Mouse (Mus musculus): ENCODE measurements around the gene Hcn2.
A peak's percentile ranks its signal among the peaks of the same experiment; 100 is the strongest.
"Not testable (repeated sequence)": the region's sequence is repeated elsewhere in the genome, so short reads cannot be mapped to it uniquely, and the experiment has no call there.

Hcn2 gene

DNA sequence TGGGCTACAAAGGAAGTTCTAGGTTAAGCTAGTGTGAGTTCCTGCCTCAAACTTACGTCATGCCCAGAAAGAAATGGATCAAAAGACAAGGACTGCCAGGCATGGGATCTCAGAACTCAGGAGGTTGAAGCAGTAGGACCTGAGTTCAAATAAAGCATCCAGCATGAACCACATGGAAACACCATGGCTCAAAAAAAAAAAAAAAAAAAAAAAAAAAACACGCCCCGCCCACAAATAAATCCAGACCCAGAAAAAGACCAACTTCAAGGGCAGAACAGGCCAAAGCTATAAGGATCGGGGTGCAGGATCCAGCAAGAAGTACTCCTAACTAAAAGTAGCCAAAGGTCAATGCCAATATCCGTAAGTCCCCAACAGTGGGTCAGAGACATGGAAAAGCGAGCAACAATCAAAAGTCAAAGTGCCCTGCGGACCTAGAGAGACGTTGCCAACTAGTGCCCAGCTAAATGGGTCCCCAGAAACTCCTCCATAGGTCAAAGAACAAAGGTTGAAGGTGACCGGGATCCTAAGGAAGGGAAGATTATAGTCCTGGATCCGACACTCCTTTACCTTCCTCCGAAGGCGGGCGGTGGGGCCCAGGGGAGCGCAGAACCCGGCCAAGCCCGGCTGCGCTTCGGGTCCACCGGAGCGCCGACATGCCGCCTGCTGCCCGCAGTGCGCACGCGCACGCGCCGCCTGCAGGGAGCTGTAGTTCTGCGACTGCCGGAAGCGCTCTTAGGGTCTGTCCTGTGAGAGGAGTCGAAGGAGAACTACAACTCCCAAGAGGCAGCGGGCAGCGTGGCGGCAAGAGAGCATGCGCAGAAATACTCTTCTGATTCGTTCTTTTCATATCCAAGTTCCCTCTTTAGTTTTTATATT lies 29.7 kb downstream of the Hcn2 start, which contains the start of gene Polrmt:
Polrmt (minus strand) TSS at position 684 of the 876 bp plus-strand sequence.
- DNase-seq, result peak; percentile 100

DNA sequence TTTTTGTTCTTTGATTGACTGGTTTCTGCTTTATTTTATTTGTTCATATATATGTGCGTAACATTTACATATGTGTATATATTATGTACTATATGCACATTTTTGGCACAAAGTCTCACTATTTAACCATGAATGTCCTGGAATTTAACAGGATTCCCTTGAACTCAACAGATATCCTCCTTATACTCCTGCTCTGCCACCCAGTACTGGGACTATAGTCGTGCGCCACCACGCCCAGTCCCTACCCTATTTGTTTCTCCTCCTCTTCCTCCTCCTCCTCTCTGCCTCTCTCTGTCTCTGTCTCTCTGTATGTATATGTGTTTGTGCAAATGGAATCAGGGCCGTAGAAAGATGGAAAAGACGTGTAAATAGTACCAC lies 30.3 kb downstream of the Hcn2 start:
- no peak for DNase-seq

DNA sequence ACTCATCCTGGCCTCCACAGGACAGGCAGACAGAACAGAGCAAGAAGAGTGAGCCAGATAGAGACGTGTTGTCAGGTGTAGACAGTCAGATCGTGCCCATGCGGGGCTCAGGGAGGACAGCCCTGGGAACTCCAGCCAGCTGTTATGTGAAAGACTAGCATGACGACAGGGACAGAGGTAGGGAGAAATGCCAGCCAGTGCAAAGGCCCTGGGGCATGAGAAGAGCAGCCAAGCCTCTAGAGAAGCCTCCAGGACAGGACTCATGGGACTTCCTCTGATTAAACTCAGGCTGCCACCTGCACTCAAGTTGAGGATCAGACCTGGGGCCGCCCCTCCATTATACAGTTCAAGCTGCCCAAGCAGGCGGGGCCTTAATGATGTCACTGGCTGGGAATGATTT lies 32.1 kb downstream of the Hcn2 start:
- no peak for DNase-seq

DNA sequence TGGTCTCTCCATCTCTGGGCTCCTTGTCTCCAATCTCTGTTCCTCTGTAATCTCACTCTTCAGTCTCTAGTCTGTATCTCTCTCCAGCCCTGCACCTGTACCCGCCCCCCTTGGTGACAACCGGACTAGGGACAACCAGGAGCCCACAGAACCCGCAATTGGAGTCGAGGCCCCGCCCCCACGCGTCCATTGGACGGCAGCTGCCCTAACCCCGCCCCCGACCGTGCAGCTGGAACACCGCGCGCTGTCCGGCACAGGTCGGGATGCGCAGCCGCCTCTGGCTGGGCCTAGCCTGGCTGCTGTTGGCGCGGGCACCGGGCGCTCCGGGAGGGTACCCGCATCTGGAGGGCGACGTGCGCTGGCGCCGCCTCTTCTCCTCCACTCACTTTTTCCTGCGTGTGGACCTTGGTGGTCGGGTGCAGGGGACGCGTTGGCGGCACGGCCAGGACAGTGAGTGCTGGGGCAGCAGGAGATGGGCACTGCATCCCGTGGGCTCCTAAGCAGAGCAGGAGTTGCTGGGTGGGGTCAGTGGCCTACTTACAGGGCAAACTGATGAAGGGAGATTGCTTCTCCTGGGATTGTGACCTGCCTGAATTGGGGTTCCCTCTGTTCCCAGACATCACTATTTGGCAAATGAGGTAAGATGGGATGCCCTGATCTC lies 38.6 kb downstream of the Hcn2 start, which contains the start of gene Fgf22:
Fgf22 (plus strand) TSS at position 221 of the 661 bp plus-strand sequence.
- DNase-seq, result peak; percentile 96

DNA sequence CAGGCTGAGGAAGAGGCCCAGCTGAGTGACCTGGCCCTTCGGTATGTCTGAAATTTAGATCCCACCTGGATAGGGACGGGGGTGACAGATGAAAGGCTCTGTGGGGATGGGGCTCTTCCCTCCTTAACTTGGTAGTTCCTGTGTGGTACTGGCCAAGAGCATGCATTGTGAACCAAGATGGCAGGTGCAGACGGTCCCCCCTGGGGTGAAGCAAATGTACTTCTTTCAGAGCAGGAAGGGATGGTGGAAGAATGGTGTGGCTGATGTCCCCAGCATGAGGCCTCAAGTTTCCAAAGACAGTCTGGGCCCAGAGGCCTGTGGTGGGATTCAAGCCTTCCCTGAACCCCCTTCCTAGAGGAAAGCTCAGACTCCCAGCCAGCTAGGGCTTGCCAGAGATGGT lies 39.4 kb downstream of the Hcn2 start:
- no peak for DNase-seq

DNA sequence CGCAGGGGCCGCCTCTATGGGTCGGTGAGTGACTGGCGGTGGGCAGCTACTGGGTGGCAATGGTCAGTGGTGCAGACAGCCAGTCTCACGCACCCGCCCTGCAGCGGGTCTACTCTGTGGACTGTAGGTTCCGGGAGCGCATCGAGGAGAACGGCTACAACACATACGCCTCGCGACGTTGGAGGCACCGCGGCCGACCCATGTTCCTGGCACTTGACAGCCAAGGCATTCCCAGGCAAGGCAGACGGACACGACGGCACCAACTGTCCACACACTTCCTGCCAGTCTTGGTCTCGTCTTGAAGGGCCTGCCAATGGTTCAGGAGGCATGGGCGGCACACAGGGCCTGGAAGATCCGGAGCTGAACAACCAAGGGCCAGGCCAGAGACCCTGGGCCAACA lies 40.2 kb downstream of the Hcn2 start:
- DNase-seq, result peak; percentile 83

DNA sequence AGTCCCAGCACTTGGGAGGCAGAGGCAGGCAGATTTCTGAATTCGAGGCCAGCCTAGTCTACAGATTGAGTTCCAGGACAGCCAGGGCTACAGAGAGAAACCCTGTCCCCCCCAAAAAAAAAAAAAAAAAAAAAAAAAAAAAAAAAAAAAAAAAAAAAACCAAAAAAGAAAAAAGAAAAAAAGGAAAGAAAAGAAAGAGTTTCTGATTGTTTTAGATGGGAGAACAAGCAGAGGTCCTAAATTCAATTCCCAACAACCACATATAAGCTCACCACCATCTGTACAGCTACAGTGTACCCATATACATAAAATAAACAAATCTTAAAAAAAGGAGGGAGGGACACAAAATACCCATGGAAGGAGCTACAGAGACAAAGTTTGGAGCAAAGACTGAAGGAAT lies 43.2 kb downstream of the Hcn2 start:
- DNase-seq, result not testable (repeated sequence)

DNA sequence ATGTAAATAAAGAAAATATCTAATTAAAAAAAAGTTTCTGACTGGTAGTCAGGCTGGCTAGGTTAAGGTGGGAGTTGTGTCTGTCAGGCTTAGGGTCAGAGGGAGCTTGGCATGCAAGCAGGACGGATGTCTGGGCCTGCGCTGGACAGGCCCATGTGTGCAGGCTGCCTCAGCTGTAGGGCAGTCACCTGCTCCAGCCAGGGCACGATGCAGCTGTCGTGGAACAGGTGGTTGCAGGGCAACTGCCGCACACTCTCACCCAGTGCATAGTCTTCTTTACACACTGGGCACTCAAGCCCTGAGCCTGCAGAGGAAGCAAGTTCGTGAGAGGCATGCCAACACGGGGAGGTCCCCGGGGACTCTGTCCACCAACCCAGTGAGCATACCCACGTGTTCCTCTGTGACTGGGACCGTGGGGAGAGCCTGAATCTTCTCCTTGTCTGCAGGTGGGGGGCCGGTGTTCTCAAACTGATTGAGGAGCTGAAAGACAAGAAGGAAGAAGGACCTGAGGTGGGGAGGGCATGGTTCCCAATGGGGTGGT lies 44.2 kb downstream of the Hcn2 start:
- DNase-seq, result no peak

DNA sequence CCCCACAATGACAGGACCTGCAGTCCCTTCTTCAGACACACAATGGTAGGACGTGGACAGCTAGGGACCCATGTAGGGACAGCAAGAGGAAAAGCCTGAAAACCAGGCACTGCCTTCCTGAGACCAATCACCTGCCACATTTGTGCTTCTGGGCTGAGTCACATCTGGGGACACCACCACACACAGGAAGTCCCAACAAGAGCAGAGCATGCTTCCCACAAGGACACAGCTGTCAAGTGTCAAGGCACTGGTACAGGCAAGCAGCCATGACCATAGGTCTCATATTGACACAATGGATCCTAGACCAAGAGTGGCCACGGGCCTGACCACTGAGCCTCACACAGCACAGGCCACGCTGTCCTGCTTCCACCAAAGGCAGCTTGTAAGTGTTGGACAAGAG lies 46.4 kb downstream of the Hcn2 start:
- no peak for DNase-seq

DNA sequence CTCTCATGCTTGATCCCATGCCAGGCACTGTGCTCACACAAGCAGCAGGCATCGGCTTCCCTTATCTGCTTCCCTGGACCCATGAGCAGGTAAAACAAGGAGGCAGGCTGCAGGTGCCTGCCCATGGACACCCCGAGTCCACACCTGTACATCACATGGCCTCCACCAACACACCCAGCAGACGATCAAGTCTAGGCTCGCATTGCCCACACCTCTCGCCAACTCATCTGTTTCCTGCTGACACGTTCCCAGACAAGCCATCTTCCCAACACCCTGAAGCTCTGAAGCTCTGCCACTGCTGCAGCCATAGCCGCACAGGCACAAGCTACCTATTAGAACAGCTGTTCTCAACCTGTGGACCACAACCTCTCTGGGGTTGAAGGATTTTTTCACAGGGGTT lies 47.8 kb downstream of the Hcn2 start:
- no peak for DNase-seq

DNA sequence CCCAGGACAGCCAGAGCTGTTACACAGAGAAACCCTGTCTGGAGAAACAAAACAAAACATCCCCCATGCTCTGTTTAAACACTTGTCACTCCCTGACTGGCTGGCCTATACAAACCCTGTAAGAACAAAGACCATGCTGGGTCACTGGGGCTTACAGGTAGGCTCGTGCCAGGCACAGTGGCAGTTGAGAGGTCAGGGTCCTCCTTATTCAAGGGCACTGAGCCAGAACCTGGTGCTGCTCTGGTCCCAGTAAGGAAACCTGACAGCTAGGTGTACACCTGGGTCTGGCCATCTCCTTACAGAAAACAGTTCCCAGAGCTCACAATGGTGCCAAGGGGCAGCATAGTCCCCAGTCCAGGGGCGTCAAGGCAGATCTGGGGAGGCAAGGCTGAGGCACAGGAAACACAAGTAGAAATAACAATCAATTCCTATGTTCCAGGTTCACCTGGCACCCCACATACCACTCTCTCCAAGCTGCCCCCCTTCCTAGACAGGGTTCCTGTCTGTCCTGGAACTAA lies 48.9 kb downstream of the Hcn2 start:
- DNase-seq, result no peak

DNA sequence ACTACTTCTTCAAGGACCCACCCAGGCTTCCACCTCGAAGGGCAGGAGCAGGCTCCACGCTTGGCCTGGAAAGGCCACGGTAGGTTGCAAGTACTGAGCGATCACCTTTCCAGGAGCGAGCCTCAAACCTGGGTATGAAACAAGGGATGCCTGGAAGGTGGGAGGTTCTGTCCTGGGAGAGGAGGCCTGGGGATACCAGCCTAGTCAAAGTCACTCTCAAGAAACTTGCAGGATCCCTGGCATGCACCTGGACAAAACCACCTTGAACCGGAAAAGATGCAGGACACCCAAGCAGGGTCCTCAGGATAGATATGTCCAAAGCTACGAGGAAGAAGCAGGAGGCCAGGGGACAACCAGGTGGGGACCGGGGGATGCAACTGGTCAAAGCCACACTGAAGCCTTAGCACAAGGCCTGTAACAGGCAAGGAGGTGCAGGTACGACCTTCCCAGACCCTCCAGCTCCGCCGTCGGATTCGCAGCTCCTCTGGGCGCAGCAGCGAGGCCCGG lies 49.6 kb downstream of the Hcn2 start:
- peak; percentile 96 for DNase-seq

DNA sequence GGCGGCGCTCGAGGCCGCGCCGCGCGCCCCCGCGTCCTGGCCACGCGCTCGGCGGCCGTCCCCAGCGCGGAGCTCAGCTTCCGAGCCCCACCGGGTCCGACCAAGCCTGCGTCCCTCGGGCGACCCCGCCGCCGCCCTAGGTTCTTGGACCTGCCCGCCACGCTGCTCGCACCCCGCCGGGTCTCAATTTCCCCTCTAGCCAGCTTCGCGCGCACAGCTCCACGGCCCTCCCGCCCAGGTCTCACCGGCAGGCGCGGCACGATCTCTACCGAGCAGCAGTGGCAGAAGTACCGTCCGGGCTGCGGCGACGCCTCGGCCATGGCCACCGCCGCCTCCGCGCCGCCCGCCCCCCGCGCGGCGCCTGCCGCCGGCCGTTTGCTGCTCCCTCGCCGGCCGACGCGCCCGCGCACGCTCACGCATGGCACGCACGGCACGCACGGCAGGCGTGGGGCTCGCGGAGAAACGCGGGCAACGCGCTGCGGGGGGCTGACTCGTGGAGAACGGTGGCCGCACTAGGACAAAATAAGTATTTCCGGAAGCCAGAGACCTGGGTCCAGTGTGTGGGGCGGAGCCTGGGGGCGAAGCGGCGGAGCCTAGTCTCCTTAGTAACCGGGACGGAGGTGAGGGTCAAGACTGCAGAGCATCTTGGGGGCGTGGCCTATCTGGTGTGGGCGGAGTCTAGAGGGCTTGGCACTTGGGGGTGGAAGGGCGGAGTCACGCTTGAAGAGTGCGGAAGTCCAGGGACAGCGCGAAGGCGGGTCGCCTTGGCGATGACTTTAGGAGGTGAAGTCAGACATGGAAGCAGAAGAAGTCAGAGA lies 50.3 kb downstream of the Hcn2 start, which contains the start of gene Rnf126:
Rnf126 (minus strand) TSS at position 445 of the 818 bp plus-strand sequence.
- DNase-seq, result peak; percentile 100

DNA sequence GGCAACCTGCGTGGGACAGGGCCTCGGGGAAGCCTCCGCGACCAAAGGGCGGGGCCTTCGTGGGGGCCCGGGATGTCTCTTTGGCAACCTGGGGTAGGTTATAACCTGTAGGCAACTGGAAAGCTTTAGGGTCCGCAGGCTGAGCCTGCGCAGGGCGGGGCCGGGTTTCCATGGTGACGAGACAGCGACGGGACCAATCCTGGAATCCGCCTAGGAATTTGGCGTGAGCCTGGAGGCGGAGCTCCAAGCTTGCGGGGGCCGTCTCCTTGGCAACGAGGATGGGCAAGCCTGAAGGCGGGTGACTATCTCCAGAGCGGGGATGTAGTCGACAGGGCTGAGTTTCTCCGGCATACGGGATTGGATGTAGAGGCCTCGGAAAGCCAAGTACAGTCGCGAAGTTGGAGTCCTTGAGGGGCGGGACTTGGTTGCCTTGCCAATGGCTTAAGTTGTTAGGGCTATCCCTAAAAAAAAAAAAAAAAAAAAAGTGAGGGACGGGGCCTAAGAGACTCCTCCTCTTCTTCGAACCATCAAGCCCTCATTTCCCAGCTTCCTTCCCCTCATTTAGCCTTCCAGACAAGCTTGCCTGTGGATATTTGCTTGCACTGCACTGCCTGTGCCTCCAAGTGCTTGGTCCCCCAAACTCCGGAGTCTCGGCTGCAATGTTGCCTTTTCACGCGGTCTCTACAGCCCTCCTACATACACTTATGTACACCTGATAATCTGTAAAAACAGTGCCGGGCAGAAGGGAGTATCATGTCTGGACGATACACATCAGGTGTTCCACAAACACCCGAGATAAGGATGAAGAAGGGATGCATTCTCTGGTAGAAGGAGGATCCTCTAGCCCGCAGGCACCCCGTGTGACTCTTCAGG lies 51.2 kb downstream of the Hcn2 start:
- peak; percentile 99 for DNase-seq

DNA sequence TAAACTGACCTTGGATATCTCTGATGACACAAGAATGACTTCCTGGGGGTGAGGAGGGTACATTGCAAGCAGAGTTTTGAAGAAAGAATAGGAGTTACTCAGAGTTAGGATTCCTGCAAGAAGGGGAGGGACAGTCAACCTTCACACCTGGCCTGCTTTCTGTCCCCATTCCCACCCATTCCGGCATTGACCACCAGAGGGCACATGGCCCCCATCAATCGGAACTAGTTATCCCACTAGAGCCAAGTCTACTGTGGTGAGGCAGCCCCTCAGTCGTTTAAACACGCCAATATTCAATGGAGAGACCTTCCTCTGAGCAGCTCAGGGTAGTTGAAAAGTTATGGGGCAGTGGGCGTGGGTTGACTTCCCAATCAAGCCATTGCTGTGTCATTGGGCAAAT lies 52.0 kb downstream of the Hcn2 start:
- peak; percentile 97 for DNase-seq

DNA sequence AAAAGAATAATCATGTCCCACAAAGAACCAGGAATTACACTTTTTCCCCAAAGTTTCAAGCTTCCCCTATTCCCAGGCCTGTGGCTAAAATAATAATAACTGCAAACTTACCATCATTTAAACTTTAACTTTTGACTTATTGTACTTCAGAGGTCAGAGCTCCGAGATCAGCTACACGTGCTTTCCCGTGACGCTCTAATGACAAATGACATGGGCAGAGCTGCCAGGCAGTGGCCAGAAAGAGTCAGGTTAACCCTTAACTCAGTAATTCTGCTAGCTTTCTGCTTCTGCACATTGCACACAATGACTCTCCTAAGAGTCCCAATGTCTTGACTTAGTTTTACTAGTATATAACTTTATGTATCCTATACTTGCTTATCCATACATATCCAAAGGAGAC lies 52.9 kb downstream of the Hcn2 start:
- DNase-seq, result no peak

DNA sequence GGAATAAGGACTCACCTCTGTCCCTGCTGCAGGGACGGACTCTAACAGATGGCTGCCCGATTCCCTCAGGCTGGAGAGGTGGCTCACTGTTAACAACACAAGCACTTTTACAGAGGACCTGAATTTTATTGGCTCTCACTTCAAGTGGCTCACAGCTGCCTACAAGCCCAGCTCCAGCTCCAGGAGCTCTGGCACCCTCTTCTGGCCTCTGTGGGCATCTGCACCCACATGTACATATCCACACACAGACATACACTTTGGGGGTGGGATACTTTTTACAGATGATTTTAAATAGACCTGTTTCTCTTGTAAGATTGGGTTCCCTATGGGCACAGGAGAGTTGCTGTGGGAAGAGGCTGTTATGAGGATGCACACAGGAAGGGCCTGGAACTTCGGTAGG lies 55.9 kb downstream of the Hcn2 start:
- DNase-seq, result no peak

DNA sequence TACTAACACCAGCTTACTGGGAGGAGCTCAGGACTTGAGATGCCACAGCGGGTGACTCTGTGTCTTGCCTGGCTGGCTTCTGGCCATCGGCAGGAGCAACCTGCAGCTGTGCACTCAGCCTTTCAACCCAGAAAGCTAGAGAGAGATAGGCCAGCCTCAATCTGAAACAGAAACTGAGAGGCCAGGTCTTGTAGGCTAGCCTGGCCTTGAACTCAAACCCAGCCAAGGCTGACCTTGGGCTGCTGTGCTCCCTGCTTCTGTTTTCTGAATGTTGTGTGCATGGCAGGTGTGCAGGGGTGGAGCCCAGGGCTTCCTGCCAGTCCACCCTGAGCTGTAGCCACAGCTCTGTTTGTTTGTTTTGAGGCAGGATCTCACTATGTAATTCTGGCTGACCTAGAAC lies 56.8 kb downstream of the Hcn2 start:
- no peak for DNase-seq

DNA sequence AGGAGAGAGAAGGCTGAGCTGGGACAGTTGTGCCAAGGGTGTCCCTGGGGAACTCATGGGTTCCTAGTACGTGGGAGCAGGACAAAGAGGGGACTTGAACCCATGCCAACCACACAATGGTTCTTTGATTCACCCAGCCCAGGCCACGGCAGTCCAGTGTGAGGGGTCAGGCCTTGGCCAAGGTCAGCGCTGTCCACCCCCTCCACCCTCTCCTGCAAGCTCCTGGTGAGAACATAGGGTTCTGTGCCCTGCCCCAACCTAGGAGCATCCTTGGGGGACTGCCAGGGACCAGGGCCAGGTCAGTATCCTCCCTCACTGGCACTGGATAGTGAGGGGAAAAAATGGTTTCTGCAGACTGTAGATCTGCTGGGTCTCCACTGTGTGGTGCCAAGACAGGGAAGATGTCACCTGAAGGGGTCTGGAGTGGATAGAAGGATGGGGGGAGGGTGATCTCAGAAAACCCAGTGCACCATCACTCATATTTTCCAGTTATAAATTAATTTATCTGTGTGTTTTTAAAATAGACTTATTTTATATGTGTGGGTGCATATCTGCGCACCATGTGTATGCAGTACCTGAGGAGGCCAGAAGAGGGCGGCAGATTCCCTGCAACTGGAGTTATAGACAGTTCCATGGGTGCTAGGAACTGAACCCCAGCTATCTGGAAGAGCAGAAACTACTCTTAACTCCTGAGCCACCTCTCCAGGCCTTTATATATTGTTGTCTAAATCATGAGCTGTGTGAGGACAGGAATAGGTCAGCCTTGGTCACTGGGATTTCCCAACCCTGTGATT lies 58.2 kb downstream of the Hcn2 start:
- no peak for DNase-seq

DNA sequence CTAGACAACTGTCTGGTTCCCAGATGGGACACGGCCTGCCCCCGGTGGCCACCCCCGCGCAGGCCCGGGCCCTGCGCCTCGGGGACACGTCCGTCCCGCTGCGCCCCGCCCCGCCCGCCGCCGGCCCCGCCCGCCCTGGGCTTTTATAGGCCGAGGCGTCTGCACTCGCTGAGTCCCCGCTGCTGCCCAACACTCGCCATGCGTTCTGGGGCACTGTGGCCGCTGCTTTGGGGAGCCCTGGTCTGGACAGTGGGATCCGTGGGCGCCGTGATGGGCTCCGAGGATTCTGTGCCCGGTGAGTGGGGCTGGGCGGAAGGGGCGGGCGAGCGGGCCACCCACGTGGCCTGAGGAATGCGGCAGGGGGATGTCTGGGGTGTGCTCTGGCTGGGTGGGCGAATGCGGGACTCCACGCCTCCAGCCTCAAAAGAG lies 60.7 kb downstream of the Hcn2 start, which contains the start of gene Fstl3:
Fstl3 (plus strand) TSS at position 170 of the 429 bp plus-strand sequence.
- DNase-seq, result peak; percentile 96

All from heart, adult 11 months (tissue).